Mouse (Mus musculus) lung, postnatal 10 days (tissue): ENCODE results near the gene Arhgef19.

Experiments used
- DNase-seq: peaks from one replicate; pipeline ENCODE4 v3.0.0; 2021

Gene Arhgef19

DNA sequence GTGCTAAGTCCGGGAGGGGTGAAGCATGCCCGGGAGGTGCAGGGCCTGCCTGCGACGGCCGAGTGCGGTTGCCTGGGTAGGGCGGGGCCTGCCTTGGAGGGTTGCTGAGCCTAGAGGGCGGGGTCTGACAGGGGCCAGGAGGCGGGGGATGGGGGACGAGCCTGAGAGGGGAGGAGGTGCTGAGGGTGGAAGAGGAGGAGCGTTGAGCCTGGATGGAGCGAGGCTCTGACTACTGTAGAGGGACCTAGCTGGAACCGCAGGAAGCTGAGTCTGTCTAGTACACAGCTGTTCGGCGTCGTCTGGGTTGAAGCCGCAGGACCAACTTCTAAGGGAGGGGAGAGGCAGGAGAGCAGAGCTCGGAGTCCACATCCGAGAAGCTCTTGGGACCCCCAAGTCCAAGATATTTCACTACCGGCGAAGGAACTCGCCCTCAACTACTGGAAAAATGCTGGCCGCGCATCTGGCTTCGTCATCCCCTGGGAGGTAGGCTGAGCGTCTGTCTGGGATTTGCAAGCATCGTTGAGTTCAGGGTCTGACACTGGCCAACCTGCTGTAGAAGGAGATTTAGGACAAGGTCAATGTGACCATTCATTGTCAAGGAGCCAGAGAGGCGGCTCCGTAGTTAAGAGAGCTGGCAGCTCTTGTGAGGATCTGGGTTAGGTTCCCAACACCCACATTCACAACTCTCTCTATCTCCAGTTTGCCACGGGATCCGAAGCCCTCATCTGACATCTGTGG is at the start of gene Arhgef19:
Gene Arhgef19 (plus strand): TSS at position 112 of the 738 bp plus-strand sequence.
- DNase-seq, result peak; percentile 96

DNA sequence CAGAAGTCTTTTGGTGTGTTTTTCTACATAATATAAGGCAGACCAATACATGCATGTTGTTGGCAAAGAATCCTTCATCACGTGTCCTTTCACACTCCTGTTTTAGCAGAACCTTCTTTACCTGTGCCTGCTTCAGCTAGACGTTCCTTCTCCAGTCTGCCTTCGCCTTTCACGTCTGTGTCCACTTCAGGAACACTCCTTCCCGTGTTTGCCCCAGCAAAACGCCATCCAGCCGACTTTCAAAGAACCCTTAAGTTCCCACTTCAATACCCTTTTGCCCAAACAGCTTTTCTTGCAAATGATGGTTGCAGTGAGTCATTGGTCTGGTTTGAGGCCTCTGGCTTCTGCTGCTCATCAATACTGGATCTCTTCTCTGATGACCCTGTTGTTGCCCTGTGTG is 48.0 kb upstream of the Arhgef19 start:
- DNase-seq, result no peak

DNA sequence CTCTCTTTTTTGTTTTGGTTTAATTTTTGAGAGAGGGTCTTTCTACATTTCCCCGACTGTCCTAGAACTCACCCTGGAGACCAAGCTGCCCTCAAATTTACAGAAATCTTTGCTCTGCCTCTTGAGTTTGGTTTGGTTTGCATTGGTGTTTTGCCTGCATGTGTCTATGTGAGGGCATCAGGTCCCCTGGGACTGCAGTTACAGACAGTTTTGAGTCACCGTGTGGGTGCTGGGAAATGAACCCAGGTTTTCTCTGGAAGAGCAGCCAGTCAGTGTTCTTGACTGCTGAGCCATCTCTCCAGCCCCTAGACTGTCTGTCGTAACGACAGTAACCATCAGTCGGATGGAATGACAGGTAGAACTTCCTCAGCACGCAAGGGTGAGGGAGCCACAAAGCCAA is 44.7 kb upstream of the Arhgef19 start:
- no peak for DNase-seq

DNA sequence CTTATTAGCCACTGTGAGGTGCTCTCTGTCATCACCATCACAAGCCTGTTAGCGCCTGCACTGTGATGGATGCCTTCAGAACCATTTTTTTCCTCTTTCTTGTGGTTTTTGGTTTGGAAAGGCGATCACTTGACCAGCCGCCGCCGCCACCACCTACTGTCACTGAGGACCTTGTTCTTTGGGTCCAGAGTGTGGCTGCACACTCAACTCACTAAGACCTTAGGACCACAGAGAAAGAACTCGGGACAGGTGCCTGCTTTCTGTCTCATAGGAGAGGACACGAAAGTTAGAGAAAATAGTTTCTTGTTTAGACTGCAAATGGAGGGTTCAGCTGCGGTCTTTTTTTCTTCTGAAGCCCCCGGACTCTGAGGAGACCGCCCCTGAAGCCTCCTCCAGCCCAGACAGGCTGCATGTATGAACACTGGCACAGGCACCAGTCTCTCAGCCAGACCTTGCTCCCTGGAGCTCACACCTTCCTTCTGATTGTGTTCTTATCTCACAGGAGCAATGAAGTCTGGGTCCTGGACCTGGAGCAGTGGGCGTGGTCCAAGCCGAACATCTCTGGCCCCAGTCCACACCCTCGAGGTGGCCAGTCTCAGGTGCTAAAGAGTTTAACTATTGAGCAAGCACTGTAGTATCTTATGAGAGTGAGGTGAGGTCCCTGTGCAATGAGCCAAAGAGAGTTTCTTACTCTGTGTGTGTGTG is 42.2 kb upstream of the Arhgef19 start:
- no peak for DNase-seq

DNA sequence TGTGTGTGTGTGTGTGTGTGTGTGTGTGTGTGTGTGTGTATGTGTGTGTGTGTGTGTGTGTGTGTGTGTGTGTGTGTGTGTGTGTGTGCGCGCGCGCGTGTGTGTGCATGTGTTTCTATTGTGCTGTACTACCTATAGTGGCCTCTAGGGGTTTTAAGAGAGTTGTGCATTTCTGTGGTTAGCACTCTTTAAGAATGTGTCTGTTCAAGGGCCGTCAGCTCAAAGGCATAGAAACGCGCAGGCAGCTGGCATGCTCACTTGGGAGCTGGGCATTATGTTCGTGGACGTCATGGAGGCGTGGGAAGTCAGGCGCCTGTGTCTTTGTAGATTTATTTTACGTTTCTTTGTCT is 41.6 kb upstream of the Arhgef19 start:
- DNase-seq, result no peak

DNA sequence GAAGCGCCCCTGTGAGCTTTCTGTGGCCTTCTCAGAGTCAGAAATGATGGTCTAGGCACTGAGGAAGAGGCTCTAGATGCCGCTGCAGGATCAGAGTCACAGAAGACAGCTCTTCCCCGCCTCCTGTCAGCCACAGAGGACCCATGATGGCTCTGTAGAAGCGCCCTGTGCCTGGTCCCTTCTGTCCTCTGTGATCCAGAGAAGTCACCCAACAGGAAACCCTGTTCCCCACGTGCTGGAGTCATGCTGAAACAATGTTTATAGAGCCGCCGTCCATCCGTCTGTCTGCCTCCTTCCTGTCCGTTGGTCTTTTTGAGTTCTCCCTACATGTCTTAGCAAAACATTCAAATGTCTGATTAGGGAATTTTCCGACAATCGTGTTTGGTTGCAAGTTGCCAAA is 38.4 kb upstream of the Arhgef19 start:
- peak; percentile 51 for DNase-seq

DNA sequence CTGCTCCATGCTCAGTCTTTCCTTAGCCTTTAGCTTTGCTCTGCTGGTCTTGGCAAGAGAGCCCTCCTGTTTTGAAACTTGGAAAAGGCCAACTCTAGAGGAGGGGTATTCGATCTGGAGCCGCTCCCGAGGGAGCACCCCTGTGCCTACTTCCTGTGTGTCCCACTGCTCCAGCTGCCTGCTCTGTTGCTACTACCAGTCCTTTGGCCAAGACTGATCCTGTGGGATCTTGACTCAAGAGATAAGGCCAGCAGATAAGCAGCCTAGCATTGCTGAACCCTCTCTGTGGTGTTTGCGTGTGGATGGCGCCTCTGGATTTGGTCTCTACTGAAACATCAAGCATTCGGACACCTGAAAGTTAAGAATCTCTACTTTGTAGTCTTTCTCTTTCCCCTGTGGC is 37.1 kb upstream of the Arhgef19 start:
- DNase-seq, result no peak

DNA sequence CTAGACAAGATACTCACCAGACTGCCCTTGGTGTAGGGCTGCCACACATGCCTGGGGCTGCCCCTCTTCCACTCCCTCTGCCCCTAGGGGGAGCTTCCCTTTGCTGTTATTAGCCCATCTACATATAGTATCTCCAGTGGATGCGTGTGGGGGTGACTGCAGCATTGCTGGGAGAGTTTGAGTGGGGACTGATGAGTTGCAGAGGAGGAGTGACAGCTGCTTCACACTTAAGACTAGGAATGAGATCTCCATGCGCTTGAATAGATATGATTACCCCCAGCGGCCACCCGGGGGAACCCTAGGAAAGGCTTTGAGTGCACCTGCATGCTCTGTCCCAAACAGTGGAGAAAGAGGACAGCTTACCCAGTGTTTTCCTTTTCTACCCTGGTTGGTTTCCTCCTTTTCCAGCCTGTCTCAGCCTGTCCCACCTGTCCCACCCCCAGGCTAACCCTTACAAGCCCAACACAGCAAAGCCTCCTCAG is 34.7 kb upstream of the Arhgef19 start:
- peak; percentile 66 for DNase-seq

DNA sequence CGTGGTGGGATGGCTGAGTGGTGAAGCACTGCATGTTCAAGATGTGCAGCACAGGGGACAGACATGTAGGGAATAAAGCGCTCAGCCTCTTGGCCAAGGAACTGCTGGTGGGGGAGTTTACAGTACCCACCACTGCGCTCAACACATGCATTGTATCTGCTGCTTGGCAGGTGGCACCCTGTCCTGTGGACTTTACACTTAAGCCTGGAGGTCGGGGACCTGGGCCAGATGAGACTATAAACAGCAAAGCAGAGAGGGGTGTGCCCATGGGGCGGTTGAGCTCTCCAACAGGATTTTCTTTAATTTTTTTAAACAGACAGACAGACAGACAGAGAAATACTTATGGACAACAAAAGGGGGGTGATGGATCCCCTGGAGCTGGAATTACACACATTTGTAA is 32.2 kb upstream of the Arhgef19 start:
- no peak for DNase-seq

DNA sequence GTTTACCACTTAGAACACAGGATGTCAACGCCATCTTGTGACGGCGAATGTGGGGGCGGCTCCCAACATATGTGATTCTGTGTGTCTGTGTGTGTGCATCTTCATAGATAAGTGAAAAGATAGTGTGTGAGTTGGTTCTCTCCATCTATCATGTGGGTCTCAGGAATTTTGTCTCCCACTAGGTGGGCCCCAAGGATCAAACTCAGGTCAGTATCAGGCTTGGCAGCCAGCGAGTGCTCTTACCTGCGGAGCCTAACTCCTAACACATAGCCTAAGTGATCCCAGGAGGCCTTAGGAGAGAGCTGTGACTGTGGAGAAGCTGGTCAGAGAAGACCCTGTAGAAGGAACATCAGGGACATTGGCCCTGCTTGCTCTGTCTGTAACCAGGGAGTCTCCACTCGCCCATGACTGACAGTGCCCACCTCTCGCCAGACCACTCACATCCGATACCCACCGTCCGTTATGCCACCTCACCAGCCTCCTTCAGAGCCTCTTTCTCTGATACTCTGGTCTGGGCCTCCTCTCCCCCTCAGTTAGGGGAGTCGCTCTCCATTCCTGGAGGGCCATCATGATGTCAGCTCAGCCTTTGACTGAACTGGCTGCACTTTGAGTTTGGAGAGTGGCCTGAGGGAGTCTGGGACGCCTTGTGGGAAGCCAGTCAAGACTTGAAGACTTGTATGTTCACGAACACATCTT is 28.6 kb upstream of the Arhgef19 start:
- DNase-seq, result no peak

DNA sequence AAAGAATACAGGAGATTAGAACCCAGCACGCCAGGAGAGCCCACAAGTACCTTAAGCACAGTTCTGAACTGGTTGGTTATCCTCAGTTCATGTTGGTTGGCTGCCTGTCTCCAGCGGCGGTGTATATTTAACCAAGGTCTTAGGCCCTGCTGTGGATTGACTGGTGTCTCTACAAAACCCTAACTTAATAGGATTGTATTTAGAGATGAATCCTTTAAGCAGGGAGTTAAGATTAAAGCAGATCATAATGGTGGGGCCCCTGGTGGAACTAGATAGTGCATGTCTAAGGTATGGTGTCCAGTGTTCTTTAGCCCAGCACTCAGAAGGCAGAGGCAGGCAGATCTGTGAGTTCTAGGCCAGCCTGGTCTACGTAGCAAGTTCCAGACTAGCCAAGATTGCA is 27.7 kb upstream of the Arhgef19 start:
- DNase-seq, result no peak

DNA sequence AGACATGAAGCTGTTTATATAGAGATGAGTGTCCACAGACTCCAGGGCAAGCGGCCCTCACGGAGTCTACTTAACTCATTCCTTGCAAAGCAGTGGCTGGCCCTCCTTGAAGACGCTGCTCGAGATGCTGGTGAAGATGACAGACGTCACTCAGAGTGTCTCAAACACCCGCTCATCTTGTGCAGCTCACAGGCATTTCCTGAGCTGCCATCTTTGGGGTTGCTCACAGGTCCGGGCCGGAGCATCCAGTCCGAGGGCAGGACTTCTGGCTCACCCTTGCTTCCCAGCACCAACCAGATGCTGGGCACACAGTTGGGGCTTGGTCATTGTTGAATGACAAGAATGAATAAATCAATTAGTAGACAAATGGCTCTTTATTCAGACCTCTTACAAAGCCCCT is 26.4 kb upstream of the Arhgef19 start:
- no peak for DNase-seq

DNA sequence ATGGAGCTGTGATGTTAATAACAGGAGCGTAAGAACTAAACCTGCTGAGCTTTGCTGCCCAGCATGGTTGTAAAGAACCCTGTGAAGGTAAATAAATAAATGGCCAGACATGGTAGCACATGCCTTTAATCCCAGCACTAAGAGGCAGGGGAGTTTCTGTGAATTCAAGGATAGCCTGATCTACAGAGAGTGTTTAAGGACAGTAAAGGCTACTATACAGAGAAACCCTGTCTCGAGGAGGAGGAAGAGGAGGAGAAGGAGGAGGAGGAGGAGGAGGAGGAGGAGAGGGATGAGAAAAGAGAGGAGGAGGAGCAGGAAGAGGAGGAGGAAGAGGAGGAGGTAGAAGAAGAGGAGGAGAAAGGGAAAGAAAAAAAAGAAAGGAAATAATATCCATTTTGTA is 26.0 kb upstream of the Arhgef19 start:
- DNase-seq, result no peak

DNA sequence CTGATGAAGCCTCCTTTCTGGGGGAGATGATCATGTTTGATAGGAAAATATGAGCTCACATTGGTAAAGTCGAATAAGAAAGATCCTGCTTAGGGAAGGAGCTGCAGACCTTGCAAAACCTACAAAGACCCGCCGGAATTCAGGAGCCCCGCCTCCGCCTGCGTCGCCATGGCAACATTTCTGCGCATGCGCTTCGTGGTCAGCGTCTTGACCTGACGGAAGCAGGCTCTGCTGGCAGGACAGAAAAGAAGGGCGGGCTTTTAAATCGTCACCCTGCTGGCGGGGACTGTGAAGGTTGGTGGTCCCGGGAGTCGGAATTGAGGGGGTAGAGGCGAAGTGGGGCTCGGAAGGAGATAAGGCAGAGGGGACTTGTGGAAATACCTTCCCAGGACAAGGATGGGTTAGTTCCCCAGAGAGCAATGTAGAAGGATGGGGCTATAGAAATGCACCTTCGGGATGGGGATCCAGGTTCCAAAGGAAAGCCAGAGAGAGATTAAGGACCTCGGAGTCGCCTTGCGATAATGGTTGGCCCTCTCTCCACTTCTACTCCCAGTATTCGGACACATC is 25.4 kb upstream of the Arhgef19 start, which contains the start of gene Rsg1:
Gene Rsg1 (plus strand): TSS at position 187 of the 567 bp plus-strand sequence.
- peak; percentile 96 for DNase-seq

DNA sequence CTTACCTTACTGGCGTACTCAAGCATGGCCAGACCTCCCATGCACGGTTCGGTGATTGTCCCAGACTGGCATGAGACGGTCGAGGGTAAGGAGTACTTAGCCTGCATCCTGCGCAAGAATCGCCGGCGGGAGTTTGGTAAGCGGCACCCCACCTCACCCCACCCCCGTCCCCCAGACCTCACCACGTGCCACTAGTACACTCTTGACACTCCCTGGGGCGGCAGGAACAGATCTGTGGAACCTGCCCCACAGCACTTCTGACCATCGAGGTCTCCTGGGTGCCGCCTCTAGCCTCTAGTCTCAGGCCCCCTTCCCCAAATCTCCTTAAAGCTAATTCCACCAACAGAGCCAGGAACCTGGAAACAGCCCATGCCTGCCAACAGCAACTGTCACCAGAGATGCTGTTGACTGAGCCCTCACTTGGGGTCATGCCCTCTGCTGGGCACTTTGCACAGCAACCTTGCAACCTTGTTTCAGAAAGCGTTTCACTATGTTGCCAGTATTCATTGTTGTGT is 24.9 kb upstream of the Arhgef19 start:
- DNase-seq, result peak; percentile 60

DNA sequence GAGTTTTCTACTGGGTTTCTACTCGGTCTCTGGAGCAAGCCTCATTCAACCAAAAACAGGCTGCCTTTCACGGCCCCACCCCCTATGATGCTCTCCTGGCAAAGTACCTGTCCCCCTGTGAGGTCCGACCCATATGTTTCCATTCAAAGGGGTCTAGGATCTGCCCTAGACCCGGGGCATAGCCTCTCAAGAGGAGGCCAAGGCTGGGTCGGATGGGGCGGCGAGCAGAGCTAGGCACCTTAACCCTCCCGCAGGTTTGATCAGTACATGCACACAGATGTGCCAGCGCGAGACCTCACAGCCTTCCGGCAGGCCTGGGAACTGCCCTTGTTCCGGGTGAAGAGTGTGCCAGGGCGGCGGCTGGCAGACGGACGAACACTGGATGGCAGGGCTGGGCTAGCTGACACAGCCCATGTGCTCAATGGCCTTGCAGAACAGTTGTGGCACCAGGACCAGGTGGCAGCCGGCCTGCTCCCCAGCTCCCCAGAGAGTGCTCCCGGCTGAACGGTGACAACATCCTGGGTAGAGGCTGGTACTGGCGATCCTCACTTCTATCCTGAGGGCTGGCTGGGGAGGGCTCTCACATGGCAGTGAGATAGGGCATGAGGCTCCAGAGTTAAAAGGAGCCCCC is 19.6 kb upstream of the Arhgef19 start:
- DNase-seq, result no peak

DNA sequence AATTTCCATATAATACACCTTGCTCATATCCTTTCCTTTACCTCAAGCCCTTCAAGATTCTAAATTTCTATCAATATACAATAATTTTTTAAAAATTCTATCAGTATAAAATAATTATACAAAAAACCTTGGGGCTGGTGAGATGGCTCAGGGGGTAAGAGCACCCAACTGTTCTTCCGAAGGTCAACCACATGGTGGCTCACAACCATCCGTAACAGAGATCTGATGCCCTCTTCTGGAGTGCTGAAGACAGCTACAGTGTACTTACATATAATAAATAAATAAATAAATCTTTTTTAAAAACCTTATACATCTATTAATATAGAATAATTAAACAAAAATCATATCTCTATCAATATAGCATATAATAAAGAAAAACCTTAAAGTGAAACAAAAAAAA is 17.5 kb upstream of the Arhgef19 start:
- DNase-seq, result no peak

DNA sequence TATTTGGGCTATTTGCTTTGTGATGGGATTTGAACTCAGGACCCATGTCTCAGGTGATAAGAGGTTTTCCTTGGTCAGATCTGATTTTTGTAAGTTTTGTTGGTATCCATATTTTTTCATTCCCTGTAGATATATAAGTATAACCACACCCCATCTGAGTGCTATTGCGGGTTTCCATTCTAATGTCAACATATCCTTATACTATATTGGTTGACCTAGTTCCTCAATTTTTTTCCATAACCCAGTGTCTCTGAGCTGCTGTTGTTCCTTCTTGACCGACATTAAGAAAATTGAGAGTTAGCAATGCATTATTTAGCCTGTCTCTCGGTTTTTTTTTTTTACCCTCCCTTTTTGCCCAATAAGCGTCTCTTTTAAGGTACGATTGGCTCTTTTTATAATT is 16.5 kb upstream of the Arhgef19 start:
- DNase-seq, result no peak

DNA sequence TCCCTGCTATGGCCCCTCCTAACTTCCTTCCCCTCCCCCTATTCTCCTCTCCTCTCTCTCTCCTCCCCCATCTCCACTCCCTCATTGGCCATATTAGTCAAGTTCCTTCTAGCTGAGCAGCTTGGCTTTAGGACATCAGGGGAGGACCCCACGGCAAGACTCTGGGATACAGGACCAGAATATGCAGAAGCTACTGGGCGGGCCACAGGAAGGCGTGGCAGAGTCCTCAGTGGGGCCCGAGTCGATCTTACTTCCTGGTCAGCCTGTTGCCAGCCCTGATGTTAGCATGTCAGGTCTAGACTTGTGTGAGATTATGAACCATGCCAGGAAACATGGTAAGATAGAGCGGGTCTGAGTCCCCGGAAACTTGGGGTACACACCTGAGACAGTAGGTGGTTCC is 10.6 kb upstream of the Arhgef19 start:
- DNase-seq, result no peak

DNA sequence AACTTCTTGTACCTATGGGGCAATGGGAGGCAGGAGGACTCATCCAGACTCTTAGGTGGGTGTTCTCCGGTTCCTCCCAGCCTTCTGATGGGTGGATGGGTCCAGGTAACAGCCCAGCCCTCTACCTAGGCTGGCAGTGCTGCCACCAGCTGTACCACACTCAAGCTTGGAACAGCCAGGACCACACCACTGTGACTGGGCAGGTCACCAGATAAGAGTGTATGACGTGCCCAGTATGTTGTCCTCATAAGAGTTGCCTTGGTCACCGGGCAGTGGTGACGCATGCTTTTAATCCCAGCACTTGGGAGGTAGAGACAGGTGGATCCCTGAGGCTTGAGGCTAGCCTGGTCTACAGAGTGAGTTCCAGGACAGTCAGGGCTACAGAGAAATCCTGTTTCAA is 6.1 kb upstream of the Arhgef19 start:
- DNase-seq, result no peak

DNA sequence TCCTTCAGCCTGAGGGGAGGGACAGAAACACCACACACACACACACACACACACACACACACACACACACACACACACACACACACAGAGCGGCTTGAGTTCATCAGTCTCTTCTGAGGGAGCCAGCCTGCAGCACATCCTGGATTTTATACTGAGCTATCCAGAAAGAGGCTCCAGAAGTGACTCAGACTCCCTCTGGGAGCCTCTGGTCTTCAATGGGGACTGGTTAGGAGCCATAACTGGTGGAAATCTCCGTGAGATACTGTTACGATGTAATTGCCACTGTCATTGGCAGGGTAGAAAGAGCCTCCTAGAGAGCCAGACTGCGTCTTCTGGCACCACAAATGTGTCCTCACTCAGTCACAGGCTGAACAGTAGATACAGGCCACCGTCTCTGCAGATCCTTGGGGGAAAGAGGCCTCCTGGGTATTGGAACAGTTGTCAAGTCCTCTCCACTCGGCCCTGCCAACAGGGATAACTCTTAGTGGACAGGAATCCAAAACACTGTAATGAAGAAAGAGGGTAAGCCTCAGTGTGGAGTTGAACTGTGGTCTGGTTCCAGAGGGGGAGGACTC is 3.7 kb upstream of the Arhgef19 start:
- DNase-seq, result no peak

DNA sequence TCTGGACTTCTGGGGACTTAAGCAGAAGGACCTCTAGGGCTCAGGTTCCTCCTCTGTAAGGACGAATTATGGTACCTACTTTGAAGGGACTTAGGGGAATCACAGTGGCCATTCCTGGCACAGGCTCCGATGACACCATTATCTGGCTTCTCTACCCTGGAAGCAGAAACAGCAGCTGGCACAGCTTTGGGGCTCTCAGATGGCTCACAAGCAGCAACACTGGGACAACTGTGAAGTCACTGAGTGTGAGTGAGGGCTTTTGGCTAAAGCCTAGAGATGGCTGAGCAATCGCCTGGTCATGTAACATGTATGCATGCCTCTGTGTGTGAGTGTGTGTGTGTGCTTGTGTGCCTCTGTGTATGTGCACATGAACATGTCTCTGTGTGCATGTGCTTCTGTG is 2.4 kb upstream of the Arhgef19 start:
- DNase-seq, result peak; percentile 58
